Mouse (Mus musculus) lung, postnatal 36 days (tissue): Measurements from ENCODE around the gene Paics.

Source experiments
- DNase-seq: peaks from one replicate; pipeline ENCODE4 v3.0.0; 2022; ENCODE audit warnings: mixed read lengths

Paics gene

GRCm38 (mm10) chr5:77013171-77013570, 62.1 kb downstream of the Paics start:
- no peak for DNase-seq

GRCm38 (mm10) chr5:77015544-77016482, 64.7 kb downstream of the Paics start, which contains the start of gene Thegl:
TSS of gene Thegl (plus strand) at chr5:77016023.
- peak; percentile 92 for DNase-seq
